Mouse (Mus musculus) liver, postnatal 0 days (tissue): ENCODE data around the gene Hoxb3. TPM values are rescaled to one million over a fixed set of nuclear protein-coding genes. Genes with fewer than 3 reads are reported as not detected.

Experiments
- ATAC-seq: fragments of 200-750 bp; cut with Nextera tagmentation; 2 replicates; pipeline ENCODE4 v1.8.0; 2017; ENCODE audit warnings: mild to moderate bottlenecking, moderate library complexity
- DNase-seq: peaks from one replicate; pipeline ENCODE4 v3.0.0-alpha.2; 2016
- H3K27ac ChIP-seq: fragments of 300-500 bp; sonication (generic); 2 replicates; pipeline ENCODE4 v1.5.1; 2014; ENCODE audit warnings: antibody characterized with exemption, moderate library complexity, mild to moderate bottlenecking, low read depth
- H3K27me3 ChIP-seq: fragments of 300-500 bp; sonication (generic); 2 replicates; pipeline ENCODE4 v1.6.1; 2014; ENCODE audit warnings: low read length, control low read depth, mixed read lengths; ENCODE audit not compliant: insufficient read depth
- H3K36me3 ChIP-seq: fragments of 300-500 bp; sonication (generic); replicated peaks from 2 replicates; pipeline ENCODE4 v1.6.1; 2014; ENCODE audit warnings: mild to moderate bottlenecking, control low read depth, low read length, moderate library complexity, mixed read lengths; ENCODE audit not compliant: insufficient read depth
- H3K4me1 ChIP-seq: fragments of 300-500 bp; sonication (generic); 2 replicates; pipeline ENCODE4 v1.6.1; 2014; ENCODE audit warnings: antibody characterized with exemption, mild to moderate bottlenecking, control low read depth; ENCODE audit not compliant: insufficient read depth
- H3K4me2 ChIP-seq: fragments of 300-500 bp; sonication (generic); 2 replicates; pipeline ENCODE4 v1.6.1; 2014; ENCODE audit warnings: low read depth, mild to moderate bottlenecking, low read length, moderate library complexity, mixed read lengths
- H3K4me3 ChIP-seq: fragments of 300-500 bp; sonication (generic); 2 replicates; pipeline ENCODE4 v1.5.1; 2014; ENCODE audit warnings: low read depth, low read length
- H3K9ac ChIP-seq: fragments of 300-500 bp; sonication (generic); replicated peaks from 2 replicates; pipeline ENCODE4 v1.6.1; 2014; ENCODE audit warnings: mild to moderate bottlenecking, moderate library complexity
- H3K9me3 ChIP-seq: fragments of 300-500 bp; sonication (generic); 2 replicates; pipeline ENCODE4 v1.6.1; 2016; ENCODE audit warnings: mild to moderate bottlenecking, control low read depth, low read length, mixed read lengths
- CTCF ChIP-seq: sonication (generic); IDR thresholded peaks from 2 replicates; pipeline ENCODE4 v1.5.1; 2016; ENCODE audit warnings: antibody characterized with exemption, low read depth
- EP300 ChIP-seq: IDR thresholded peaks from 2 replicates; pipeline ENCODE4 v1.6.1; 2016; ENCODE audit warnings: antibody characterized with exemption, low read depth, mild to moderate bottlenecking
- WGBS: fragments of 180-500 bp; shearing (Covaris S2); extraction: QIAGEN DNeasy Blood & Tissue Kit; methylation state at CpG from one replicate; pipeline ENCODE4 v1.1.7; 2014; ENCODE audit not compliant: insufficient replicate concordance; 5-methylcytosine and 5-hydroxymethylcytosine counted together
- polyA plus RNA-seq: library from polyadenylated mRNA; unstranded; fragments of >200 nt; fragmentation: Nextera tagmentation; extraction: Ambion mirVana; gene quantifications from 2 replicates; pipeline ENCODE4 v1.2.1, GENCODE M21; 2015

The Hoxb3 gene
- polyA plus RNA-seq, 1 experiment from 2014 or later, result 0.26 TPM

- DNase-seq (no peak), ATAC-seq (no peak)
- Histone ChIP-seq H3K27me3 (peaks cover 95% of the 10 kb centered on the region), H3K27ac (no peak overlapping the region), H3K4me3 (peak overlapping the region; percentile 30), H3K9me3 (no peaks in the 10 kb centered on the region), H3K9ac (no peak overlapping the region), H3K4me1 (no peaks in the 10 kb centered on the region), H3K4me2 (peak overlapping the region; percentile 49), H3K36me3 (no peaks in the 10 kb centered on the region)
- TF ChIP-seq EP300, result no peak
- 0 out of 2 replicates have a peak, but pooled peaks have one; percentile 1 for TF ChIP-seq CTCF
- 1% methylated on average over 44 of the region's 49 CpGs for WGBS
Observed at GRCm38 (mm10) chr11:96284041-96284749, 38.9 kb upstream of the Hoxb3 start.

- H3K4me3 ChIP-seq, result peak overlapping the region; percentile 30
- peaks cover 95% of the 10 kb centered on the region for H3K27me3 ChIP-seq
- no peak overlapping the region for H3K9ac ChIP-seq
- no peaks in the 10 kb centered on the region for H3K4me1 ChIP-seq
- no peak overlapping the region for H3K27ac ChIP-seq
- DNase-seq (no peak), ATAC-seq (no peak)
- no peaks in the 10 kb centered on the region for H3K9me3 ChIP-seq
- H3K4me2 ChIP-seq, result peak overlapping the region; percentile 49
- 4% methylated on average over 33 of the region's 37 CpGs for WGBS
- TF ChIP-seq CTCF (no peak), EP300 (no peak)
- H3K36me3 ChIP-seq, result no peaks in the 10 kb centered on the region
Observed at GRCm38 (mm10) chr11:96284774-96285734, 38.1 kb upstream of the Hoxb3 start.

- ATAC-seq (no peak), DNase-seq (no peak)
- Histone ChIP-seq H3K36me3 (no peaks in the 10 kb centered on the region), H3K27me3 (peaks cover 97% of the 10 kb centered on the region), H3K4me1 (no peaks in the 10 kb centered on the region), H3K27ac (no peak within 1 kb of the TSS), H3K4me3 (peak within 1 kb of the TSS; percentile 29), H3K4me2 (peak within 1 kb of the TSS; percentile 52), H3K9ac (no peak within 1 kb of the TSS), H3K9me3 (no peaks in the 10 kb centered on the region)
- TF ChIP-seq CTCF (no peak), EP300 (no peak)
- WGBS, result 3% methylated on average over 43 of the region's 43 CpGs
Observed at GRCm38 (mm10) chr11:96285771-96286738, 37.1 kb upstream of the Hoxb3 start, which contains the start of gene Hoxb7. TSS of gene Hoxb7 (plus strand) at chr11:96286623.

GRCm38 (mm10) chr11:96286739-96287385 lies 36.3 kb upstream of the Hoxb3 start:
- Histone ChIP-seq H3K9me3 (no peaks in the 10 kb centered on the region), H3K4me3 (peak overlapping the region; percentile 29), H3K36me3 (no peaks in the 10 kb centered on the region), H3K27ac (no peak overlapping the region), H3K4me2 (peak overlapping the region; percentile 52), H3K9ac (no peak overlapping the region), H3K4me1 (no peaks in the 10 kb centered on the region), H3K27me3 (peaks cover 97% of the 10 kb centered on the region)
- no peak for ATAC-seq
- DNase-seq, result no peak
- TF ChIP-seq CTCF, result no peak
- TF ChIP-seq EP300, result no peak
- 1% methylated on average over 54 of the region's 55 CpGs for WGBS

- ATAC-seq (no peak), DNase-seq (no peak)
- TF ChIP-seq EP300 (no peak), CTCF (no peak)
- no peaks in the 10 kb centered on the region for H3K9me3 ChIP-seq
- H3K4me1 ChIP-seq, result no peaks in the 10 kb centered on the region
- WGBS, result 7% methylated on average over 8 of the region's 9 CpGs
- no peak overlapping the region for H3K4me3 ChIP-seq
- H3K27me3 ChIP-seq, result peaks cover 97% of the 10 kb centered on the region
- no peak overlapping the region for H3K4me2 ChIP-seq
- no peaks in the 10 kb centered on the region for H3K36me3 ChIP-seq
- no peak overlapping the region for H3K27ac ChIP-seq
- H3K9ac ChIP-seq, result no peak overlapping the region
Observed at GRCm38 (mm10) chr11:96287411-96287810, 35.7 kb upstream of the Hoxb3 start.
